Mouse (Mus musculus): ENCODE data around the gene Rhot2.

GRCm38 (mm10) chr17:25810890-25811289 lies 33.8 kb downstream of the Rhot2 start:
- no peak for TF ChIP-seq CTCF (IDR thresholded peaks at IDR 0.05; ENCODE audit: low read depth, low read length)
- TF ChIP-seq TAL1 (conservative IDR thresholded peaks at IDR 0.05; ENCODE audit: low read depth, low read length) = no peak
- TF ChIP-seq GATA2 (IDR thresholded peaks at IDR 0.05; ENCODE audit: borderline replicate concordance, low read depth, low read length) = no peak
- TF ChIP-seq POLR2AphosphoS5 (IDR thresholded peaks at IDR 0.05; ENCODE audit: insufficient replicate concordance, low read depth, low read length) = no peak
- TF ChIP-seq GATA1 (IDR thresholded peaks at IDR 0.05; ENCODE audit: borderline replicate concordance, low read length) = no peak
